Mouse (Mus musculus) heart, postnatal 0 days (tissue): ENCODE measurements around the gene Pebp1. TPM values are rescaled to one million over a fixed set of nuclear protein-coding genes. Genes with fewer than 3 reads are reported as not detected.

Source experiments
- ATAC-seq: fragments of 200-750 bp; cut with Nextera tagmentation; 2 replicates; pipeline ENCODE4 v1.8.0; 2017; ENCODE audit warnings: low read depth, moderate number of reproducible peaks, moderate library complexity; ENCODE audit not compliant: insufficient read depth
- DNase-seq: peaks from one replicate; pipeline ENCODE4 v3.0.0-alpha.2; 2016; ENCODE audit warnings: low spot score
- H3K27ac ChIP-seq: fragments of 300-500 bp; sonication (generic); 2 replicates; pipeline ENCODE4 v1.5.1; 2014; ENCODE audit warnings: low read depth, mild to moderate bottlenecking
- H3K27me3 ChIP-seq: fragments of 300-500 bp; sonication (generic); 2 replicates; pipeline ENCODE4 v1.6.1; 2014; ENCODE audit warnings: low read length, mixed read lengths; ENCODE audit not compliant: control insufficient read depth, insufficient read depth
- H3K36me3 ChIP-seq: fragments of 300-500 bp; sonication (generic); replicated peaks from 2 replicates; pipeline ENCODE4 v1.6.1; 2014; ENCODE audit warnings: low read length, mixed read lengths; ENCODE audit not compliant: control insufficient read depth, insufficient read depth
- H3K4me1 ChIP-seq: fragments of 300-500 bp; sonication (generic); 2 replicates; pipeline ENCODE4 v1.6.1; 2014; ENCODE audit warnings: antibody characterized with exemption; ENCODE audit not compliant: control insufficient read depth, insufficient read depth
- H3K4me2 ChIP-seq: fragments of 300-500 bp; sonication (generic); 2 replicates; pipeline ENCODE4 v1.6.1; 2014; ENCODE audit warnings: low read depth, mild to moderate bottlenecking, low read length, moderate library complexity
- H3K4me3 ChIP-seq: fragments of 300-500 bp; sonication (generic); 2 replicates; pipeline ENCODE4 v1.5.1; 2014; ENCODE audit warnings: low read depth, low read length
- H3K9ac ChIP-seq: fragments of 300-500 bp; sonication (generic); replicated peaks from 2 replicates; pipeline ENCODE4 v1.6.1; 2014; ENCODE audit warnings: low read depth, low read length, mixed read lengths
- H3K9me3 ChIP-seq: fragments of 300-500 bp; sonication (generic); replicated peaks from 2 replicates; pipeline ENCODE4 v1.6.1; 2016; ENCODE audit warnings: low read length; ENCODE audit not compliant: control insufficient read depth
- CTCF ChIP-seq: IDR thresholded peaks from 2 replicates; pipeline ENCODE4 v1.5.1; 2016; ENCODE audit warnings: antibody characterized with exemption, control low read depth, low read depth
- EP300 ChIP-seq: IDR thresholded peaks from 2 replicates; pipeline ENCODE4 v1.6.1; 2016; ENCODE audit warnings: antibody characterized with exemption, low read depth
- WGBS: fragments of 180-500 bp; shearing (Covaris S2); extraction: QIAGEN DNeasy Blood & Tissue Kit; methylation state at CpG from one replicate; pipeline ENCODE4 v1.1.7; 2014; 5-methylcytosine and 5-hydroxymethylcytosine counted together
- polyA plus RNA-seq: library from polyadenylated mRNA; unstranded; fragments of >200 nt; fragmentation: Nextera tagmentation; extraction: Ambion mirVana; gene quantifications from 2 replicates; pipeline ENCODE4 v1.2.1, GENCODE M21; 2015
- total RNA-seq: library from RNA; depleted of rRNA; stranded (reverse); fragments of >200 nt; gene quantifications from 2 replicates; pipeline ENCODE4 v1.2.3, GENCODE M21; 2014; ENCODE audit warnings: low replicate concordance

Gene Pebp1
- total and polyA plus RNA-seq, 2 experiments from 2014 or later = 527 to 871 TPM

GRCm38 (mm10) chr5:117292547-117292946, 5.1 kb upstream of the Pebp1 start:
- DNase-seq (no peak), ATAC-seq (no peak)
- Histone ChIP-seq H3K4me3 (no peak overlapping the region), H3K27ac (no peak overlapping the region), H3K9ac (no peak overlapping the region), H3K4me1 (peaks cover 4% of the 10 kb centered on the region; the same call in 1 of the 2 replicates), H3K9me3 (no peaks in the 10 kb centered on the region; the same call in 1 of the 2 replicates), H3K27me3 (no peaks in the 10 kb centered on the region), H3K4me2 (no peak overlapping the region), H3K36me3 (no peaks in the 10 kb centered on the region)
- TF ChIP-seq CTCF (no peak), EP300 (no peak)
- 69% methylated on average over 6 of the region's 6 CpGs for WGBS

DNA sequence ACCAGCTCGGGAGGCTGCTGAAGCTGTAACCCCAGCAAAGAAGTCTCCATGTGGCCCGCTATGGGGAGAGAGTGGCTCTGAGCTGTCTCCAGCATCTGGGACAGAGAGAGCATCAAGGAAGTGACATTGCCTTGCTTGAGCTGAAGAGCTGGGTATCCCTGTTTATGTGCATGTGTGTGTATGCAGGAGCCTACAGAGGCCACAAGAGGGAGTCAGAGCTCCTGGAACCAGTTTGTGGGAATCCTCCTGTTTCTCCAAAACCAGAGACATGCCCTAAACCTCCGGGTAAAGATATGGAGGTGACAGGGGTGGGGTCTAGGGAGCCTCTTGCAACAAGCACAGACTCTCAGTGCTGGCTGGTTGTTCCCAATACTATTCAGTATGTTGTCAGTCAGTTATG, 3.9 kb upstream of the Pebp1 start:
- H3K27me3 ChIP-seq = no peaks in the 10 kb centered on the region
- ATAC-seq (no peak), DNase-seq (no peak)
- H3K9me3 ChIP-seq = no peaks in the 10 kb centered on the region; the same call in 1 of the 2 replicates
- H3K4me3 ChIP-seq = no peak overlapping the region
- peaks cover 8% of the 10 kb centered on the region for H3K4me1 ChIP-seq
- no peak overlapping the region for H3K27ac ChIP-seq
- H3K4me2 ChIP-seq = no peak overlapping the region
- H3K36me3 ChIP-seq = no peaks in the 10 kb centered on the region
- WGBS = 84% methylated on average over 3 of the region's 3 CpGs
- no peak overlapping the region for H3K9ac ChIP-seq
- TF ChIP-seq EP300 = no peak

DNA sequence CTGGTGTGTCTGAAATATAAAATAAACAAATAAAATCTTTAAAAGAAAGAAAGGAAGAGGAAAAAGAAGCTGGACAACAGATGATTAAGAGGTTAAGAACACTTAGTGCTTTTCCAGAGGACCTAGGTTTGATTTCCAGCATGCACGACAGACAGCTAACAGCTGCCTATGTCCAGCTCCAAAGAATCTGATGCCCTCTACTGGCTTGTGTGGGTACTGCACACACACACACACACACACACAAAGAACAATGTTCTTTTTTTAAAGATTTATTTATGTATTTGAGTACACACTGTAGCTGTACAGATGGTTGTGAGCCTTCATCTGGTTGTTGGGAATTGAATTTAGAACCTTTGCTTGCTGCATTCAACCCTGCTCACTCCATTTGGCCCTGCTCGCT, 2.7 kb upstream of the Pebp1 start:
- Histone ChIP-seq H3K4me3 (no peak overlapping the region), H3K9me3 (no peaks in the 10 kb centered on the region; the same call in 1 of the 2 replicates), H3K27me3 (no peaks in the 10 kb centered on the region), H3K36me3 (0 out of 2 replicates have a peak, but pooled peaks cover 2% of the 10 kb centered on the region), H3K9ac (no peak overlapping the region), H3K4me1 (peaks cover 12% of the 10 kb centered on the region), H3K4me2 (no peak overlapping the region), H3K27ac (no peak overlapping the region)
- 85% methylated on average over 2 of the region's 2 CpGs for WGBS
- TF ChIP-seq CTCF (peak; percentile 6; the same call in 1 of the 2 replicates), EP300 (no peak)
- DNase-seq (no peak), ATAC-seq (no peak)

- Histone ChIP-seq H3K4me1 (peaks cover 12% of the 10 kb centered on the region), H3K9ac (no peak overlapping the region), H3K27ac (no peak overlapping the region), H3K36me3 (peaks cover 6% of the 10 kb centered on the region; the same call in 1 of the 2 replicates), H3K4me3 (no peak overlapping the region), H3K27me3 (no peaks in the 10 kb centered on the region), H3K9me3 (no peaks in the 10 kb centered on the region; the same call in 1 of the 2 replicates), H3K4me2 (no peak overlapping the region)
- ATAC-seq (no peak), DNase-seq (no peak)
- no peak for TF ChIP-seq EP300
- TF ChIP-seq CTCF = no peak
These were observed 2.2 kb upstream of the Pebp1 start for GRCm38 (mm10) chr5:117289646-117290045.

- peaks cover 12% of the 10 kb centered on the region for H3K4me1 ChIP-seq
- WGBS = 45% methylated on average over 3 of the region's 3 CpGs
- H3K36me3 ChIP-seq = peaks cover 31% of the 10 kb centered on the region
- ATAC-seq (no peak), DNase-seq (no peak)
- H3K4me2 ChIP-seq = peak overlapping the region; percentile 74
- H3K4me3 ChIP-seq = peak overlapping the region; percentile 59
- no peaks in the 10 kb centered on the region; the same call in 1 of the 2 replicates for H3K9me3 ChIP-seq
- H3K27ac ChIP-seq = no peak overlapping the region
- peak overlapping the region; percentile 57 for H3K9ac ChIP-seq
- TF ChIP-seq EP300 (no peak), CTCF (no peak)
- no peaks in the 10 kb centered on the region for H3K27me3 ChIP-seq
These were observed 1.1 kb downstream of the Pebp1 start for GRCm38 (mm10) chr5:117286286-117286685.

DNA sequence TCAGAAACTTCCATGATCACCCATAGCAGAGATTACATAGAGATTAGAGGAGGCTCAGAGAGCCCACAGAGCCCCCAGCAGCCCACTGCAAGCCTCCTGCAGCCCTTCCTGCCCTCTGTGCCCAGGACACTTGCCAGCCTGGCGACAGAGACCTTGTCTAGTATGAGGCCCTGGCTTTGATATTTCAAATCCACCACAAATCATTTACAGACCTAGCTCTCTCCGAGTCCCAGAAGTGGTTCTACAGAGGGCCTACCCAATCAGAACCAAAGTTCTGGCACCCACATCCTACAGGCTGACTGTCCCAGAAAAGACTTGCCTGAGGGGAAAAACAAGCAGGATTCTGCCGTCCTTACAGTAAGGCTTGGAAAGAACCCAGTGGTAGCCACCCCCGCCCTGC, 2.2 kb downstream of the Pebp1 start:
- no peak overlapping the region for H3K4me2 ChIP-seq
- ATAC-seq (no peak), DNase-seq (no peak)
- no peak overlapping the region for H3K4me3 ChIP-seq
- H3K36me3 ChIP-seq = peaks cover 36% of the 10 kb centered on the region
- 92% methylated on average over 4 of the region's 4 CpGs for WGBS
- H3K4me1 ChIP-seq = peaks cover 12% of the 10 kb centered on the region
- H3K9me3 ChIP-seq = no peaks in the 10 kb centered on the region; the same call in 1 of the 2 replicates
- TF ChIP-seq EP300 (no peak), CTCF (no peak)
- no peaks in the 10 kb centered on the region for H3K27me3 ChIP-seq
- no peak overlapping the region for H3K27ac ChIP-seq
- H3K9ac ChIP-seq = no peak overlapping the region
